Mouse (Mus musculus): ENCODE results near the gene Odf2. TPM values are rescaled to one million over a fixed set of nuclear protein-coding genes. Genes with fewer than 3 reads are reported as not detected.
"Not testable (repeated sequence)": the region's sequence is repeated elsewhere in the genome, so short reads cannot be mapped to it uniquely, and the experiment has no call there.

Odf2 gene
- total RNA-seq, 2 experiments from 2014 or later = 84.6 to 94.6 TPM

DNA sequence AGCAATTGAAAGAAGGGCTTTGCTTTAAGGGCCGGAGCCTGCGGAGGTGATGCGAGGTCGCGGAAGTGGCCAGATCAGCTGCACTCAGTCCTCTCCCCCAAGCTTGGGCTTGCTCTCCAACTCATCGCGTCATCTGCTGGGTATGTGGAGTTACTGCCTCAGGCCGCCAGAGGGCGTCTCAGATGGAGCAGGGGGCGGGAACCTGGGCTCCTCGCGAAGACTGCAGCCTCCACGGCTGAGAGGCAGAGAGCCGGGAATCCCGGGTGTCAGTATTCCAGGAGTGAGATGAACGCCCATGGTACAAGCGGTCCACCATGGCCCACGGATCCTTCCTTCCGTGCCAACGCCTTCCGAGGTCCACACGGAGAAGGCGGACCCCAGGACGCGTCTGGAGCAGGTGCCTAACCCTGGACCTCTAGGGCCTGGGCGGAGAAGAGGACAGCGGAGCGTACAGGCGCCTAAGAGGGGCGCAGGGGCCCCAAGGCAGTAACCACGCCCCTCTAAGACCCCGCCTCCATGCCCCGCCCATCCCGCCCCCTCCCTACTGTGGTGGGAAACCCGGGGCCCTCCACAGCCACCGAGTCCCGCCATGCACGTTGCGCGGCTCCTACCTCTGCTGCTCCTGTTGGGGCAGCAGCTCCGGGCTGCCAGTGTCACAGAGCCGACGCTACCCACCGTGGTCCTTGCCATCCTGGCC, 19.9 kb upstream of the Odf2 start, which contains the start of gene Cercam:
Gene Cercam (plus strand): TSS at position 216 of the 697 bp plus-strand sequence.
- DNase-seq (ENCODE audit: low spot score in 2 of 2) = peak; percentile 84 to 85

DNA sequence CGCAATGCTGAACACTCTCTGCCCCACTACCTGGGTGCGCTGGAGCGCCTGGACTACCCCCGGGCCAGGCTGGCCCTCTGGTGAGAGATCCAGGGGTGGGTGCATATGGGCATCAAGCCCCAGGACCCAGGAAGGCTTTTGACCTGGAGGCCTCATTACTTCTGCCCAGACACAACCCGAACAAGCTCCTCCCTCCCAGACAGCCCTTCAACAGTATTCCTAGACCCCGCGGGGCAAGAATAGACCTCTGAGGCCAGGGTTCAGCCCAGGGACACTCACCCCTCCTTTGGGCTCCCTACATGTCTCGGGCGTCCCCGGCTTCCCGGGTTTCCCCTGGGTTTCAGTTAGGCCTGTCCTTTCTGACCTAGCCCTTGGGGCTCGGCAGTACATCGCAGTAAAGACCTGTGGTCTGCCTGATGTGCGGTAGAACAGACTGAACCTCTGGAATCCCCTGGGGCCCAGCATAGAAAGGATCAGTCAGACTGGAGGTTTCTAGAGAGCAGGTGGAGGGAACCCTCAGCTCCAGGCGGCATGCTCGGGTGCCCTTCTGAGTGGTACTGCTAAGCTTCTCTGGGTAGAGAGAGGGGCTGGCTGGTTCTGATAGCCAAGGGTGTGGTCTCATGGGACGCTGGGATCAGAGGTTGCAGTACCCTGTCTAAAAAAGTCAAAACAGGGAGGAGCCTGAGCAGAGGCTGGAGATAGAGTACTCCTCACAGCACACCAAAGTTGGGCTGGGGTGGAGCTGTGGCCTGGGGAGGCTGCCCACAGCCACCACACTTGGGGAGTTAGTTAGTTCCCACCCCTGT, 19.2 kb upstream of the Odf2 start:
- DNase-seq (ENCODE audit: low spot score in 2 of 2) = no peak

DNA sequence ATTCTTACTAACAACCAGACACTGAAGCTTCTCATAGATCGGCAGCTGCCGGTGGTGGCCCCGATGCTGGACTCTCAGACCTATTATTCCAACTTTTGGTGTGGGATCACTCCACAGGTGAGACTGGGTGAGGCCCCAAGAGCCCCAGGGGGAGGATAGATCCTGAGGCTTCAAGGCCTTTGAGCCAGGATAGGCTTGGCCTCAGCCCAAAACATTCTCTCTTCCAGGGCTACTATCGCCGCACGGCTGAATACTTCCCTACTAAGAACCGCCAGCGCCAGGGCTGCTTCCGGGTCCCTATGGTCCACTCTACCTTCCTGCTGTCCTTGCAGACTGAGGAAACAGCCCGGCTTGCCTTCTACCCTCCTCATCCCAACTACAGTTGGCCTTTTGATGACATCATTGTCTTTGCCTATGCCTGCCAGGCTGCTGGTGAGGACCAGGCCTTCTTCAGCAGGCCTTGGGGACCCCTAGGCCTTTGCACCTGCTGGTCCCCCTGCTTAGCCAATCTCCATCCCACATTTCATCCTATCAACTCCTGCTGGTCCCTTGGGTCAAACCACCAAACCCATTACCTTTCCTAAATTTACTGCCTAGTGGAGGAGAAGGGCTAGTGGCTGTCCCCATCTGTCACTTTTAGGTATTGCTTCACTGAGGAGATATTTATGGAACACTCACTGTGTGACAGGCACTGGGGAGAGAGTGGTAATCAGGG, 16.3 kb upstream of the Odf2 start:
- no peak for DNase-seq (ENCODE audit: low spot score in 2 of 2)

DNA sequence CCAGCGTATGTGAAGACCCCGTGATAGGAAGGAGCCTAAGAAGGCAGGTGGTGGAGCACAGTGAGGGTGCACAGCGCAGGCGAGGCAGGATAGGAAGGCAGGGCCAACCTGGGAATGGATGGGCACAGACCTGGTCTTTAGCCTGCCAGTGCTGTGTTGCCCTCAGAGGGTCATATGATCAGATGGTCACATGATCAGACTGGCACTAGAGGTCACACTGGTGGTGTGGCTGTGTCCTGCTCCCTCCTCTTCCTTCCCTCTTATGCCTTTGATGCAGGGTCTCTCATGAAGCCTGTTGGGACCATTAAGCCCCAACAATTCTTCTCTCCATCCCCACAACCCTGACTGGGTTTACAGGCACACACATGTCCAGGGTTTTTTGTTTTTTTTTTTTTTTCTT, 15.2 kb upstream of the Odf2 start:
- no peak for DNase-seq (ENCODE audit: low spot score in 2 of 2)

DNA sequence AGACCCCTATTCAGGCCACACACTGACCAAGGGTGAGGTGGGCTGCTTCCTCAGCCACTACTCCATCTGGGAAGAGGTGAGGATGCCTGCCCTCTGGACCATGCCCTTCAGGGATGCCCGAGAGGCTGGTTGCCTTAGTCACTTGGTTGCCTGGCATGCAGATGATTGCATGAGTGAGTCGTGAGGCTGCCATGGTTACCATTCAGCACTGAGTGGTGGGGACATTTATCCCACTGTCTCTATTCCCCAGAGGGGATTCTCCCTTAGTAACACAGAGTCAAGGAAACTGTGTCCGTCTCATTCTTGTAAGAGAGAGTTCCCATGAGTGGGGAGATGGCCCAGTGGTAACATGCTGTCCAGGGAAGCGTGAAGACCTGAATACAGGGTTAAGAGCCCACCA, 11.0 kb upstream of the Odf2 start:
- DNase-seq (ENCODE audit: low spot score in 2 of 2) = no peak

DNA sequence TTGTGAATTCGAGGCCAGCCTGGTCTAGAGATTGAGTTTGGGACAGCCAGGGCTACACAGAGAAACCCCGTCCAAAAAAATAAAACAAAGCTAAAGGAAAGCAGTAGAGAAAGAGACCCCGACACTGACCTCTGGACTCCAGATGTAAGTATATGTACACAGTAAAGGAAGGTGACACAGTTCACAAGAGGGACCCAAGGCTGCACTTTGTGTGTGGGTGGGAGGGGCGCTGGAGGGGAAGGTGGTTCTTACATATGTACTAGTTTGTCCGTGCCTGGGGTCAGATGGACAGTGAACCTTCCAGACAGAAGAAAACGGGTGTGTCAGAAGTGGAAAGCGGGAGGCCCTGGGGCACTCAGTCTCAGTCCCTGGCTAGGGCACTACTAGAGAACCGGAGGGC, 9.8 kb upstream of the Odf2 start:
- DNase-seq (ENCODE audit: low spot score in 2 of 2) = no peak

DNA sequence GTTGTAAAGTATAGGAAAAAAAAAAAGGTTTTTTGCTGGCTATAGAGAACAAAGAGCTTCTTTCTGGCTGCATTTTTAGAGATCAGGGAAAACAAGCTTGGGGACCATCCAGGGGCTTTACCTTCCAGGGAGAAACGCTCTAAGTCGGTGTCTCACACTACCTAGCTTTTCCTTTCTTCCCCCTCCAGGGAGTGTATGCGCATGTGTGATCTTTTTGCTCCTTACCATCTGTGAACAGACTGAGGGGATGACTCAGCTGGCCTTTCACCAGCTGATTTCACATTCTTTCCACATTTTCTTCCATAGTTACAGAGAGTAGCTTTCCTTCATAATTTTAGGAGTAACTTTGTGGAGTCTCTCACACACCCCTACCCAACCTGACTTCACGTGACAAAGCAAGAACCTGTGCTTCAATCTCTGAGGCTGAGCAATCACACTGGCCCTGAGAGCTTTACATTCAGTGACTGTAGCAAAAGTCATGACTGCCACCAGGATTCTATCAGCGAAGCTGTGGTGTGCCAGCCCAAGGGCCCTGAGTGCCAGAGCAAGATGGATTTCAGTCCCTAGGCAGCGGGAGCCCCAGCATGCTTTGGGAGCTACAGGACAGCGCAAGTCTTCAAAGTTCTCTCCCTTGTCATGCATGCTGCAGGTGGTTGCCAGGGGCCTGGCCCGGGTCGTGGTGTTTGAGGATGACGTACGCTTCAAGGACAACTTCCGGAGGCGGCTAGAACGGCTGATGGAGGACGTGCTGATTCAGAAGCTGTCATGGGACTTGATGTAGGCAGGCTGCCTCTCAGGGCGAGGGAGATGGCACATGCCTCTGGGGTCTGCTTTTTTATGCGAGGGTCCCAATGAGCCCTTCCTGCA, 8.8 kb upstream of the Odf2 start:
- peak; percentile 39 to 50 for DNase-seq (ENCODE audit: low spot score in 2 of 2)

DNA sequence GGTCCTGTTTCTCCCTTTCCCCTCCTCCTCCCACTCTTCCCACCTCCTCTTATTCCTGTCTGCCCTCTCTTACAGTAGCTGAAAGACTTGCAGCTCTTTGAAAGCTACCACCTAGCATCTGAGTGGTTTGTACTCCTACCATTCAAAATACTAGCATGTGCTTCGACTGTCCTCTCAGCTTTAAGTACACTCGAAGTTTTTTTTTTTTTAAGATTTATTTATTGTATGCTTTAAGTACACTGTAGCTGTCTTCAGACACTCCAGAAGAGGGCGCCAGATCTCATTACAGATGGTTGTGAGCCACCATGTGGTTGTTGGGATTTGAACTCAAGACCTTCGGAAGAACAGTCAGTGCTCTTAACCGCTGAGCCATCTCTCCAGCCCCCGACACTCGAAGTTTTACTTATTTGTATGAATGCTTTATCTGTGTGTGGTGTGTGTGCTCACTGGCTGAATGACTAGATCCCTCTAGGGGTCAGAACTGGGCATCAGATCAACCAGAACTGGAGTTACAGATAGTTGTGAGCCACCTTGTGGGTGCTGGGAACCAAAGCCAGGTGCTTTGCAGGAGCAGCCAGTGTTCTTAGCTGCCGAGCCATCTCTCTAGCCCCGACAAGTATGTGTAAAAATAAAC, 2.2 kb upstream of the Odf2 start:
- not testable (repeated sequence) for DNase-seq (ENCODE audit: low spot score in 2 of 2)

DNA sequence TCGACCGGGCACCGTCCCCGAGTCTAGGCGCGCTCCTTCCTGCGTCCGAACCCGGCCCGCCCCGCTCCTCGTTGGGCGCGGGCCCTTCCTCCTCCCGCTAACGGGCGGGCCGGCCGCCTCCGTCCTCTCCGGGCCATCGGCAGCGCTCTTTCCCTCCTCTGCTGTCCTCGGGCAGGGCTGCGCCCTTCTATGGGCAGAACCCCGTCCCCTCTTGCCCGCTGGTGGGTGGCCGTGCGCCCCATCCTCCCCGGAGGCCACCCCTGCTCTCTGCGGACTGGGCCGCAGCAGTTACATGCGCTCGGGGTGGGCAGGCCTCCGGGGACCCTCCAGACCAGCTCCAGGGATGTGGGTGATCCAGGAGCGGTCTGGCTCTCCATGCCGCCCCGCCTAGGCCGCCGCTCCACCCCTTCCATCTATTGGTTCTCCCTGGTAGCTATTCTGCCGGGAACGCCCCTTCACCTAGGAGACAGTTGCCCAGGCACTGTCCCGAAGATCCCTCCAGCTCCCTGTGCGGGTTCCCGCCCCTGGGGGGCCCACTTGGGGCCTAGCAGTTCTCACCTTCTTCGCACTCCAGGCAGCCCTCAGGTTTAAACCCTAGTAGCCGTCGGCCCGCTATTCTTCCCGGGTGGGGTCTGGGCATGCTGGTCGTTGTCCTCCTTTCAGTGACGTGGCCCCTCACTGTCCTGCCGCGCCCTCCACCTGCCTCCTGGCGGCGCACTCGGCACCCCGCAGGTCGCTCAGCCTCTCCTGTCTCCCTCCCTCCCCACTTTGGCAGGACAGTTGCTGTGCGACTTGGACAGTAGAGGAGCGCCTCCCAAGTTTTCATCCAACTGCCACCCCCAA, 1.2 kb downstream of the Odf2 start:
- peak; percentile 72 to 76 for DNase-seq (ENCODE audit: low spot score in 2 of 2)

DNA sequence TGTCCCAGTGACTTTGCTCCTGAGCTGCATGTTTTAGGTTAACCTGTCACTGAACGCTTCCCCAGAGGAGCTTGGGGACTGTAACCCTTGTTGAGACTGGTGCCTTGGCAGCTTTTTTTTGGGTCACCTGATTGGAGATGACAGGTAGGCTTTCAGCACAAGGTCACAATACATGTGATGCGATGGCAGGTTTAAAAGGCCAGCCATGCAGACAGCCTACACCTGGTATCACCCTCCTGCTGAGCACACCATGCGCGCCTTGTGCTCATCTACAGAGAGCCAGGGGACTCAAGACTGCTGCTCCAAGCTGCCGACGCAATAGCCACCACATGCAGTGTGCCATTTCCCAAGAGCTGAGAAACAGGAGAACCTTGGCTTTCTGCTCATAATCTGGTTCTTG, 2.8 kb downstream of the Odf2 start:
- DNase-seq (ENCODE audit: low spot score in 2 of 2) = no peak

DNA sequence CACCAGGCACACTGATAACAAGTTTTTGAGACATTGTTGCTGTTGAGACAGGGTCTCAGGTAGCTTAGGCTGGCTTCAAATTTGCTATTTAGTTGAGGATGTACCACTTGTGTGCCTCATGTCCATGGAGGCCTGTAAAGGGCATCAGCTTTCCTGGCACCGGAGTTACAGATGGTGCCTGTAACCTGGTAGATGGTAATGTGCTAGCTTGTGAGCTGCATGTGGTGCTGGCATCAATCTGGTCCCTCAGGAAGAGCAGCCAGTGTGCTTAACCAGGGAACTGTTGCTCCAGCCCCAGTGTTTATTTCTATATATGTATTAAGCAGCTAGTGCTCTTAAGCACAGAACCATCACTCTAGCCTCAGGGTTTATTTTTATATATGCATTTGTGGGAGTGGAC, 7.0 kb downstream of the Odf2 start:
- no peak for DNase-seq (ENCODE audit: low spot score in 2 of 2)

DNA sequence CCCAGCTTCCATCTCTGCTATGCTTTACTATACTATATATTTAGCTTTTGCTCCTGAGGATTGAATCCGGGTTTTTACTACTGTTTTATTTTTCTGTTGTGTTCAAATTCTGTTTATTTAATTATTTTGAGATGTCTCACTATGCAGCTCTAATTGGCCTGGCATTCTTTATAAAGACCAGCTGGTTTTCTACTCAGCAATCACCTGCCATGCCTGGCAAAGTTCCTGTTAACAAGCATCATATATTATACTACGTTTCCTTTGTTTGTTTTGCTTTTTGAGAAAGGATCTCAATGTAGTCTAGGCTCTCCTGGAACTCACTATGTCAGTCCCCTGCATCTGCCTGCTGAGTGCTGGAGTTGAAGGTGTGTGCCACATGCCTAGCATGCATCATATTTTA, 8.3 kb downstream of the Odf2 start:
- DNase-seq (ENCODE audit: low spot score in 2 of 2) = no peak

DNA sequence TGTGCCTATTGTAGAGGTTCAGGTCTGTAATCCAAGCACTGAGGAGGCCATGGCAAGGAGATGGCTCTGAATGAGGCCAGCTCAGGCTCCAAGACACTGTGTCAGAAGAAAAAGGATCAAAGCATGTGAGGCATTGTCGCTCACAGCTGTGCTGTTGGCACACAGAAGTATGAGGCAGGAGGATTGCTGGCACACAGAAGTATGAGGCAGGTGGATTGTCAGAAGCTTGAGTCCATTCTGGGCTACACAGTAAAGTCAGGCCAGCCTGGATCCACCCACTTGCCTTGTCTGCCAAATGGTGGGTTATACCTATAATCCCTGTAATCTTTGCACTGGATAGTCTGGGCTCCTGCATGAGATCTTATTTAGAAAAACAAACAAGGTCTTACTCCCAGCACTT, 9.1 kb downstream of the Odf2 start:
- DNase-seq (ENCODE audit: low spot score in 2 of 2) = no peak

DNA sequence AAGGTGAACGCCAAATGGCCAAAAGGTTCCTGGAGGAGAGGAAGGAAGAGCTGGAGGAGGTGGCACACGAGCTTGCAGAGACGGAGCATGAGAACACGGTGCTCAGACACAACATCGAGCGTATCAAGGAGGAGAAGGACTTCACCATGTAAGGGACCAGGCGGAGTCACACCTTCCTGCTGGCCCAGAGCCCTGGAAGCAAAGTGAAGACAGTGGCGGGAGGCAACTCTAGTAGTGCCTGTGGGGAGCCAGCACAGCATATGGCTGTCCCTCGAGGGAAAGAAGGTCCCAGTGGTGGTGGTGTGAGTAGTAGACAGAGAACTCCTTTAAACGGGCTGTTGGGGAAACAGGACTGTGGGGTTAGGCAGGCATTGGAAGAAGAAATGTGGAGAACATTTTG, 13.2 kb downstream of the Odf2 start:
- DNase-seq (ENCODE audit: low spot score in 2 of 2) = no peak

DNA sequence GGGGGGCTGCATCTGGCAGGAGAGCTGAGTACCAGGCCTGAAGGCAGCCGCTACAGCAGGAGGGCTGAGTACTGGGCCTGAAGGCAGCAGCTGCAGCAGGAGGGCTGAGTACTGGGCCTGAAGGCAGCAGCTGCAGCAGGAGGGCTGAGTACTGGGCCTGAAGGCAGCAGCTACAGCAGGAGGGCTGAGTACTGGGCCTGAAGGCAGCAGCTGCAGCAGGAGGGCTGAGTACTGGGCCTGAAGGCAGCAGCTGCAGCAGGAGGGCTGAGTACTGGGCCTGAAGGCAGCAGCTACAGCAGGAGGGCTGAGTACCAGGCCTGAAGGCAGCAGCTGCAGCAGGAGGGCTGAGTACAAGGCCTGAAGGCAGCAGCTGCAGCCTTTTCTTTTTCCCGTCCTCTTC, 19.1 kb downstream of the Odf2 start:
- not testable (repeated sequence) for DNase-seq (ENCODE audit: low spot score in 2 of 2)

DNA sequence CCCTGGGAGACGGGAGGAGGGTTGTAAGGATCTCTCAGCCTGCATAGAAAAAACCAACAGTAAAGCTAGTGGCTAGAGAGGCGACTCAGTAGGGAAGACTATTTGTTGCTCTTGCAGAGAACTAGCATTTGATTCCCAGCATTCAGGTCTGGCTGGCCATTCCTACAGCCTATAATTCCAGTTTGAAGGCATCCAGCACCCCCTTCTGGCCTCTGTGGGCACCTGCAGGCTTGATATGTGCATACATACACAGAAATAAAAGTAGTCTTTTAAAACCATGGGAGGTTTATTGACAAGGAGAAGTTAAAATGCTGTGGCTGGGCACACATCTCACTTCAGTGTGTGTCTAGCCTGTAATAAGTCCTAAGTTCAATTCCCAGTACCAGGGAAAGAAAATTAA, 21.0 kb downstream of the Odf2 start:
- DNase-seq (ENCODE audit: low spot score in 2 of 2) = no peak

DNA sequence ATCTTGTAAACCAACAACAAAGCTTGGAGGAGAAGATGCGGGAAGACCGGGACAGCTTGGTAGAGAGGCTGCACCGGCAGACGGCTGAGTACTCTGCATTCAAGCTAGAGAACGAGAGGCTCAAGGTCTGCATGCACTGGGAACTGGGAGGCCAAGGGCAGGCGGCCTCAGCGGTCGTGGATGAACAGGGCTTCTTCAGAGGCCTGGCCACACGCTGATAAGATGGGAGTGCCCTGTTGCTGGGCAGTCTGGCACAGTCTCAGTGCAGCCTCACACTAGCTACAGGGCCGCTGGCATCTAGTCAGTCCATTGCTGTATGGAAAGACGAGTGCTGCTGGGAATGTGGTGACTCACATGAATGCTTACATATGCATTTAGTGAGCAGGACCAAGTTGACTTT, 28.6 kb downstream of the Odf2 start:
- DNase-seq (ENCODE audit: low spot score in 2 of 2) = no peak

DNA sequence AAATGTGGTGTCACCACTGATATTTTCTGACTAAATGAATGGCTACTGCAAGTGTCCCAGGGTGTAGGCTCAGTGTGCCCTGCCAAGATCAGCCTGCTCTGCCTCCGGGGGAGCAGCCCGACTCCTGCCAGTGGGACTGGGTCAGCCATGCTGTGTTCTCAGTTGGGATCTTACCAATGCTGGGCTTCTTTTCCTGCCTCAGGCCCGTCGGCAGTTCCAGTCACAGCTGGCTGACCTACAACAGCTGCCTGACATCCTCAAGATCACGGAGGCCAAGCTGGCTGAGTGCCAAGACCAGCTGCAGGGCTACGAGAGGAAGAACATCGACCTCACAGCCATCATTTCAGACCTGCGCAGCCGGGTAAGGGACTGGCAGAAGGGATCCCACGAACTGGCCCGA, 33.0 kb downstream of the Odf2 start:
- peak; percentile 9 to 19 for DNase-seq (ENCODE audit: low spot score in 2 of 2)

DNA sequence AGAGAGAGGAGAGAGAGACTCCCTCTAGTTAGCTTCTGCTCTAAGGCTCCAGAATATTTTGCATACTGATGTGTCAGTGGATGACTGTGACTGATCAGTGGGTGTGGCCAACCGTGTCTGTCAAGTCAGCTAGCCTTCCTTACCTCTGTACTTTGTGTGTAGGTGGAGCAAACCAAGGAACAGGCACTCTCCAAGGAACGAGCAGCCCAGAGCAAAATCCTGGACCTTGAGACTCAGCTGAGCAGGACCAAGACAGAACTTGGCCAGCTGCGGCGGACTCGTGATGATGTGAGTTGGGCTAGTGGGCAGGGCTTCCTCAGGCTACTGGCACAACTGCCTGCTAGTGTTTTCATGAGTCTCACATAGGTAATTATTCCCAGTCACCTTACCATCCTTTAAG, 37.5 kb downstream of the Odf2 start:
- no peak for DNase-seq (ENCODE audit: low spot score in 2 of 2)

DNA sequence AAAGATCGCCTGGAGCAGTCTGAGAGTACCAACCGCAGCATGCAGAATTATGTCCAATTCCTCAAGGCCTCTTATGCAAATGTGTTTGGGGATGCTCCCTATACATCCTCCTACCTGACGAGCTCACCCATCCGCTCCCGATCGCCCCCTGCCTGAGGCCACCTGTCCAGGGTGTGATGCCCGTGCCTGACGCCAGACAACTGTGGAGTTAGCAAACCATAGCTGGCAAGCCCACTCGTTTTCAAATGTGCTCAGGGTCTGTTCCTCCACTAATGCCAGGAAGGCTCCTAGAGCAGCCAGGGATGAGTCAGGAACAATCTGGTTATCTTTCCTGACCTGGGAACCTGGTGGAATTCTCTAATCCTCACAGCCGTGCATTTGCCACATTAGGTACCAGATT, 41.5 kb downstream of the Odf2 start:
- DNase-seq (ENCODE audit: low spot score in 2 of 2) = no peak

All from left cerebral cortex, adult 18-20 months (tissue).